Mouse (Mus musculus): ENCODE results near the gene Rnf111. TPM values are rescaled to one million over a fixed set of nuclear protein-coding genes. Genes with fewer than 3 reads are reported as not detected.
A peak's percentile ranks its signal among the peaks of the same experiment; 100 is the strongest.

Gene Rnf111
- polyA plus RNA-seq, 1 experiment from 2014 or later, result 21.6 TPM

Small RNA genes within 50 kb of the gene (microRNA-seq; reads per million reads assigned to microRNA genes)
- gene Mir5626, result 8.2 reads per million, percentile 24 among the genes with 10 or more reads in this experiment

Other genes starting within 250 kb of the Rnf111 start
- 148 and 156 TPM in 2 replicates for gene Ccnb2, start 82.2 kb downstream of the Rnf111 start, polyA plus RNA-seq (2015; fragmentation: Nextera tagmentation; extraction: Ambion mirVana)
- gene Sltm, start 39.0 kb upstream of the Rnf111 start, polyA plus RNA-seq (2015; fragmentation: Nextera tagmentation; extraction: Ambion mirVana), result 29.2 and 32.8 TPM in 2 replicates
- gene Gm10642, start 152.5 kb upstream of the Rnf111 start, polyA plus RNA-seq (2015; fragmentation: Nextera tagmentation; extraction: Ambion mirVana), result 0.15 and 0.31 TPM in 2 replicates
- gene Mindy2, start 153.4 kb upstream of the Rnf111 start, polyA plus RNA-seq (2015; fragmentation: Nextera tagmentation; extraction: Ambion mirVana), result 9.7 and 9.9 TPM in 2 replicates
- 64.0 and 70.4 TPM in 2 replicates for gene Adam10, start 175.3 kb upstream of the Rnf111 start, polyA plus RNA-seq (2015; fragmentation: Nextera tagmentation; extraction: Ambion mirVana)